Mouse (Mus musculus): ENCODE measurements at regions not wholly inside any gene's neighbourhood (a gene's known extent, or its start where the extent isn't known, plus 50 kb on each side); places are given as distances from the start of the nearest gene placed in this dataset.

DNA sequence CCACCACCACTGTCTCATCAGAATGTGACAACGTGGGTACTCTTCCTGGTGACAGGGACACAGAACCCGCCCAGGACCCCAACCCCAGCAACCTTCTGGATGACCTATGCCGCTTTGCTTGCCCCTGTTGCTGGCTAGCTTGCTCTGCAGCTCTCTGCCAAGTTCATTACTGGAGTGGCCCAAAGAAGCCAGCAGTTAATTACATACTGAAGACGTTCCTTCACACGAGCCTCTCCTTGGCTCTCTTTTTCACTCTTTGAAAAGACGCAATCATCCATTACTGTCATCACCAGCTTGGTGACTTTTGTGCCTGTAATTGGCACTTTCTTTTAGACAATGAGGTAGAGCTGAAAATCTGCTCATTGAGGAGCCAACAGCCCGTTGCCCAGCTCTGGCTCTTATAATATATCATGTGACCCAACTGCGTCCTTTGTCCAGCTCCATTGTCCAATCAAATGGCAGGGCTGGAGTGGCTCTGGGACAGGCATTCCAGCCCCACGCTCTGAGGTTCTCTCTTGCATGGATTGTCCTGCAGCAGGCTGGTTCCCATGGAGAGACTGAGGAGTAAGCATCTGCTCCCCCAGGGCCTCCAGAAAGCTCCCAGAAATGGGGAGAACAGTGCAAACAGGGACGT is 274.4 kb upstream of the Gm10131 start:
- no peaks in the 10 kb centered on the region for H3K4me1 ChIP-seq (ENCODE audit: control insufficient read depth, insufficient read depth, insufficient read length, low read length)
- H3K27me3 ChIP-seq (ENCODE audit: control insufficient read depth, insufficient read depth, low read length): no peaks in the 10 kb centered on the region
- H3K27ac ChIP-seq (ENCODE audit: insufficient read depth, low read depth, low read length): no peak overlapping the region
- WGBS: 87% methylated on average over 10 of the region's 10 CpGs
- no peak for TF ChIP-seq CTCF (IDR thresholded peaks at IDR 0.05; ENCODE audit: extremely low read depth, insufficient read length, insufficient replicate concordance, low read depth, low read length)
- TF ChIP-seq POLR2A (IDR thresholded peaks at IDR 0.05; ENCODE audit: low read depth, low read length): no peak
- H3K4me3 ChIP-seq (ENCODE audit: low read depth, low read length): no peak overlapping the region
- no peaks in the 10 kb centered on the region for H3K36me3 ChIP-seq (ENCODE audit: control insufficient read depth, insufficient read depth, low read length)

DNA sequence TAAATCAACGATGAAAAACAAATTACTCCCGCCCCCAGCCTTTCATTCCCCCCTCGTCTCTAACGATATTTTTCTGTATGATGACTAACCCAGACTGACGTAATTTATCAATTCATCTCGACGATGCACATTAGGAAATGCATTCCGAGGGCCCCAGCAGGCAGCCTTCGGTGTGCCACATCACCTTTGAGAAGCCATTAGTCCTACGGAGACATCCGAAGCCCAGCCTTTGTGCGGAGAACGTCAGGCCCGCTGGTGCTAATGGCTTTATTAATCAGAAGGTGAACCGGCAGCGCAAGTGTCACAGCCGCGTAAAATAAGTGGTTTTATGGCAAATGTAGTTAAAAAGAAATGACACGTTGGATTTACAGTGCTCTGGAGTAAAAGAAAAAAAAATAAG is 269.1 kb upstream of the Gm10131 start:
- WGBS: 73% methylated on average over 19 of the region's 19 CpGs

DNA sequence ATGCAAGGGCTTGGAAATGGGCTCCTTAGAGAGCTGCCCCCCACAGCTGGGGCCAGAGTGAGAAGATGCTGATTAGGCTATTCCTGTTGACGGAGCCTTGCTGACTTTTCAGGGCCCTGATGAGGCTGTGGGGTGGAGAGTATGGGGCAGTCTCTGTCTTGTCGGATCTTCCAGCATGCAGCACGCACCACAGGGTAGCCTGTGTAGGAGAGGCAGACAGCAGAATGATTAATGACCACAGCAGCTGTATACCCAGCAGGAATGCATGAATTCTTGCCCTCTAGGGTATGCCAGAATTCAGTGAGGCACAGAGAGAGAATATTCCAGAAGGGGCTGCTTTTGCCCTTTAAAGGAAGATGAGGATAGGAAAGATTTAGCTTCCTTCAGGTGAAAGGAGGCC is 265.6 kb upstream of the Gm10131 start:
- no peaks in the 10 kb centered on the region for H3K36me3 ChIP-seq (ENCODE audit: control insufficient read depth, insufficient read depth, low read length)
- H3K4me1 ChIP-seq (ENCODE audit: control insufficient read depth, insufficient read depth, insufficient read length, low read length): no peaks in the 10 kb centered on the region
- 63% methylated on average over 3 of the region's 3 CpGs for WGBS
- H3K27me3 ChIP-seq (ENCODE audit: control insufficient read depth, insufficient read depth, low read length): no peaks in the 10 kb centered on the region
- no peak for TF ChIP-seq POLR2A (IDR thresholded peaks at IDR 0.05; ENCODE audit: low read depth, low read length)
- TF ChIP-seq CTCF (IDR thresholded peaks at IDR 0.05; ENCODE audit: extremely low read depth, insufficient read length, insufficient replicate concordance, low read depth, low read length): no peak
- no peak overlapping the region for H3K4me3 ChIP-seq (ENCODE audit: low read depth, low read length)
- no peak overlapping the region for H3K27ac ChIP-seq (ENCODE audit: insufficient read depth, low read depth, low read length)

More for the DNA sequence above, 269.1 kb upstream of the Gm10131 start:
- no peaks in the 10 kb centered on the region for H3K36me3 ChIP-seq (ENCODE audit: control insufficient read depth, insufficient read depth, low read length)
- TF ChIP-seq POLR2A (IDR thresholded peaks at IDR 0.05; ENCODE audit: low read depth, low read length): no peak
- no peak for TF ChIP-seq CTCF (IDR thresholded peaks at IDR 0.05; ENCODE audit: extremely low read depth, insufficient read length, insufficient replicate concordance, low read depth, low read length)
- H3K4me3 ChIP-seq (ENCODE audit: low read depth, low read length): no peak overlapping the region
- H3K27ac ChIP-seq (ENCODE audit: insufficient read depth, low read depth, low read length): no peak overlapping the region
- no peaks in the 10 kb centered on the region for H3K4me1 ChIP-seq (ENCODE audit: control insufficient read depth, insufficient read depth, insufficient read length, low read length)
- no peaks in the 10 kb centered on the region for H3K27me3 ChIP-seq (ENCODE audit: control insufficient read depth, insufficient read depth, low read length)

DNA sequence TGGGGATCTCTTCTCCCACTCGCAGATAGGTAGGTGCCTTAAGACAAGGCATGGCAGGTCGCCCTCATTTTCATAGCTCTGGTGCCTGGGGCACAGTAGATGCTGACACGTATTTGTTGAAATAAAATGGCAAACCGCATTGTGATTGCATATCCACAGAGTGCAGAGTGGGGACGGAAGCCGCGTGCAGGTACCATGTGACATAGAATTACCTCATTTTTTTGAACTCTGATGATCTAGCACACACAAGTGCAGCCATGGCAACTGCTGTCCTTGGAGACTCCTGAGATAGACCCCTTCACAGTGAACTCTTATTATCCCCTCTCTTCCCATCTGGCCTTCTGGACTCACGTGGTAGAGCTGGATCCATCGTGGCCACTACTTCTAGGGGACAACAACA is 262.7 kb upstream of the Gm10131 start:
- TF ChIP-seq POLR2A (IDR thresholded peaks at IDR 0.05; ENCODE audit: low read depth, low read length): no peak
- TF ChIP-seq CTCF (IDR thresholded peaks at IDR 0.05; ENCODE audit: extremely low read depth, insufficient read length, insufficient replicate concordance, low read depth, low read length): no peak
- H3K27me3 ChIP-seq (ENCODE audit: control insufficient read depth, insufficient read depth, low read length): no peaks in the 10 kb centered on the region
- no peak overlapping the region for H3K27ac ChIP-seq (ENCODE audit: insufficient read depth, low read depth, low read length)
- 90% methylated on average over 9 of the region's 9 CpGs for WGBS
- no peaks in the 10 kb centered on the region for H3K36me3 ChIP-seq (ENCODE audit: control insufficient read depth, insufficient read depth, low read length)
- H3K4me1 ChIP-seq (ENCODE audit: control insufficient read depth, insufficient read depth, insufficient read length, low read length): no peaks in the 10 kb centered on the region
- H3K4me3 ChIP-seq (ENCODE audit: low read depth, low read length): no peak overlapping the region

DNA sequence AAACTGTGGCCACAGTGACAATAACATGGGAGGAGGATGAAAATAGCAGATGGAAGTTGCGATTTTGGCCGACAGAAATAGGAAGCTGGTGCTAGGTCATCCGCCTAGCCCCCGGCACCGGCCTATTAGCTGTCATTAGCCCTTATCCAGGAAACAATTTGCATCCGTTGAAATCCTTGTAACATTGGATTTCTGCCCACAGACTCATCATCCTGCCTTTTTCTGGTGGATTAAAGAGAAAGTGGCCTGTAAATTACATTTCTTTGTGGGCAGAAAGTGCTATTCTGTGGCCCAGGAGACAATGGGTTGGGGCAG is 261.1 kb upstream of the Gm10131 start:
- Histone ChIP-seq H3K4me3 (ENCODE audit: low read depth, low read length) (no peak overlapping the region), H3K27ac (ENCODE audit: insufficient read depth, low read depth, low read length) (no peak overlapping the region), H3K36me3 (ENCODE audit: control insufficient read depth, insufficient read depth, low read length) (no peaks in the 10 kb centered on the region), H3K27me3 (ENCODE audit: control insufficient read depth, insufficient read depth, low read length) (no peaks in the 10 kb centered on the region), H3K4me1 (ENCODE audit: control insufficient read depth, insufficient read depth, insufficient read length, low read length) (no peaks in the 10 kb centered on the region)
- 68% methylated on average over 6 of the region's 6 CpGs for WGBS
- no peak for TF ChIP-seq CTCF (IDR thresholded peaks at IDR 0.05; ENCODE audit: extremely low read depth, insufficient read length, insufficient replicate concordance, low read depth, low read length)
- TF ChIP-seq POLR2A (IDR thresholded peaks at IDR 0.05; ENCODE audit: low read depth, low read length): no peak

DNA sequence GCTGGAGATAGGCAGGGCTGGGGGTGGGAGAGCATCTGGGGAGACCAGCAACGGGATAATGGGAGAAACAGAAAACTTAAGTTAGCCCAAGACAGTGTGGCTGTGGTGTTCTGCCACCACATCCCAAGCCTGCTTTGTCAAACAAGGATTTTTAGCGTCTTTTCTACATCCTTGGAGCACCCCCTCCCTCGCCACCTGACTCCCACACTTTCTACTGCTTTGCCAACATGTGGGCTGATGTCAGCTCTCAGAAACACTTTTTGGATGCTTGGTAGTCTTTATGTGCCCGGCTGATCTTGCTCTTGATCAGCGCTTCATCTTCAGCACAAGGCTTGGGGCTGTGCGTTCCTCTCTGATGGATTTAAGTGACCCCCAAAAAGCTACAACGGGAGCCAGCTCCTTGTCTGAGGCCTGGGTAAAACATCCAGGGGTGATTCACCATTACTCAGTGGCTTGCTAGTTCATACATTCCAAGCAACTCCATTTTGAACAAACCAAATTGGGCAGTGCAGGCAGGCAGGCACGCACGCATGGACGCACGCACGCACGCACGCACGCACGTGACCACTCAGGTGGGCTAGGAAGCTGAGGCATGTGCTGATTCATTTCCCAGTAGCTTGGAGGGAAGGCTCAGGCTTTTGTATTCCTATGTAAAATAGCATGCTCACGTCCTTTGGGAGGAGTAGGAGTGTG is 260.6 kb upstream of the Gm10131 start:
- no peaks in the 10 kb centered on the region for H3K4me1 ChIP-seq (ENCODE audit: control insufficient read depth, insufficient read depth, insufficient read length, low read length)
- H3K36me3 ChIP-seq (ENCODE audit: control insufficient read depth, insufficient read depth, low read length): no peaks in the 10 kb centered on the region
- no peak overlapping the region for H3K27ac ChIP-seq (ENCODE audit: insufficient read depth, low read depth, low read length)
- WGBS: 87% methylated on average over 17 of the region's 17 CpGs
- TF ChIP-seq POLR2A (IDR thresholded peaks at IDR 0.05; ENCODE audit: low read depth, low read length) (no peak), CTCF (IDR thresholded peaks at IDR 0.05; ENCODE audit: extremely low read depth, insufficient read length, insufficient replicate concordance, low read depth, low read length) (no peak)
- no peak overlapping the region for H3K4me3 ChIP-seq (ENCODE audit: low read depth, low read length)
- H3K27me3 ChIP-seq (ENCODE audit: control insufficient read depth, insufficient read depth, low read length): no peaks in the 10 kb centered on the region

DNA sequence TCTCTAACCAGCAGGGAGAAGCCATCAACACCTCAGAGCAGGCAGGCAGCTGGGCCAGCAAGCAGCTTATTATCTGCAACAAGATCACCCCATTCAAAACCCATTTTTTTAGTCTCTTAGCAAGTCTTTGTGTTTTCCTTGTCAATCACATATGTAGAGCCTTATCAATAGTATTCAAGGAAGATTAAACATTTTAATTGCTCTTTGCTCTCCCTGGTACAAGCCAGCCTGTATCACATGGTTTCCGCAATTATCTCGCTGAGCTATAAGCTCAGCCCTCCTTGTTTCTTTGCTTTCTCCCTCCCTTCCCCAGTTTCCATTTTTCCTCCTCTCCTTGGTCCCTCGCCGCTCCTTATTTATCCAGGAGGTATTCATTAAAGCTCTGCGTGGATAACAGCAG is 259.9 kb upstream of the Gm10131 start:
- no peaks in the 10 kb centered on the region for H3K4me1 ChIP-seq (ENCODE audit: control insufficient read depth, insufficient read depth, insufficient read length, low read length)
- H3K27me3 ChIP-seq (ENCODE audit: control insufficient read depth, insufficient read depth, low read length): no peaks in the 10 kb centered on the region
- no peak overlapping the region for H3K27ac ChIP-seq (ENCODE audit: insufficient read depth, low read depth, low read length)
- no peak overlapping the region for H3K4me3 ChIP-seq (ENCODE audit: low read depth, low read length)
- no peaks in the 10 kb centered on the region for H3K36me3 ChIP-seq (ENCODE audit: control insufficient read depth, insufficient read depth, low read length)
- TF ChIP-seq CTCF (IDR thresholded peaks at IDR 0.05; ENCODE audit: extremely low read depth, insufficient read length, insufficient replicate concordance, low read depth, low read length) (no peak), POLR2A (IDR thresholded peaks at IDR 0.05; ENCODE audit: low read depth, low read length) (no peak)
- WGBS: 24% methylated on average over 5 of the region's 5 CpGs
